ENCODE assay signal across 8 mouse cellular contexts in the genomic region with DNA sequence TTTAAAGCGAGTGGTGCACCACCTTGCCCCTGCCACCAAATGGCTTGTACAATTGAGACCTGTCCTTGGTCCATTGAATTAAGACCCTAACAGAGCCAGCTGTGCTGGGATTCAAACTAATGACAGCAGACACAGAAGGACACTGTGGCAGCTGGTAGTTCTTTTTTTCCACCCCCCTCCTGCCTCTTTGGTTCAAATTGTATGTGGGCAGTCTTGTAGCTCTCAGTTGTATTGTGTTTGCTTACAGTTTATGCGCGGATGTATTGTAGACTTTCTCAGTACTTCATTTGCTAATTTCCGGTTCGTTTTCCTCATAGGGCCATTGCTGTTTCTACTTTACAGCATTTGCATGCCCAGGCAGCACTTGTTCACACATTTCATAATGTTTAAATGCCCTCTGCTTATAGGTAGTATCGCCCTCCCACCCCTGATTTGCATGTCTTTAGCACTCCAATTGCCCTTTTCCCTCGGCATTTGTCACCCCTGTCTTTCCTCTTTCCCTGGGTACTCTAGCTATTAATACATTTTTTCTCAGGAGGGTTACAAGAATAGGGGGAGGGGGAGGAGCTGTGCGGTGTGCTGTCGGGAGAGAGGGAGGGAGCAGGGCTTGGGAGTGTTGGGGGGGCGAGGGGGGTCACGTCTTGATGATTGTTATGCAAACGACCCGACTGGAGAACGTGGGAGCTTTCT. TPM values are rescaled to one million over a fixed set of nuclear protein-coding genes. Genes with fewer than 3 reads are reported as not detected.
DNase-seq lines count a peak whose midpoint lies in the region; ATAC-seq lines count a peak whose summit lies in the region.

No protein-coding gene starts in this region.

- no peak for DNase-seq in kidney, adult 8-10 months
- peak; percentile 30 for DNase-seq in cerebellum, adult 11 months
- DNase-seq in forelimb bud, embryonic 11.5 days (ENCODE audit: low read depth, low spot score): peak; percentile 23
- DNase-seq in midbrain, embryonic 11.5 days (ENCODE audit: low spot score, missing footprints): peak; percentile 96
- no peak for DNase-seq in spleen, adult 12 weeks (ENCODE audit: low spot score)
- DNase-seq in spleen, postnatal 14 days (ENCODE audit: low spot score in 2 of 2): no peak

- H3K9me3 ChIP-seq in kidney, embryonic 15.5 days (replicated peaks): no peaks in the 10 kb centered on the region
- no peaks in the 10 kb centered on the region for H3K9me3 ChIP-seq in intestine, embryonic 16.5 days (ENCODE audit: control insufficient read depth, low read length)
- no peaks in the 10 kb centered on the region for H3K9me3 ChIP-seq in midbrain, embryonic 11.5 days (ENCODE audit: control insufficient read depth, low read length)

- ATAC-seq in kidney, embryonic 15.5 days (replicated peaks; ENCODE audit: low FRiP score): no peak
- no peak for ATAC-seq in intestine, embryonic 16.5 days
- peak; percentile 60 for ATAC-seq in midbrain, embryonic 11.5 days (ENCODE audit: low FRiP score)

- H3K4me3 ChIP-seq in kidney, embryonic 15.5 days (replicated peaks): peak overlapping the region; percentile 70
- peak overlapping the region; percentile 71 for H3K4me3 ChIP-seq in intestine, embryonic 16.5 days (ENCODE audit: low read length)
- peak overlapping the region; percentile 56 for H3K4me3 ChIP-seq in midbrain, embryonic 11.5 days (ENCODE audit: low read depth, low read length)

- peak overlapping the region; percentile 95 for H3K27ac ChIP-seq in kidney, embryonic 15.5 days
- H3K27ac ChIP-seq in intestine, embryonic 16.5 days (ENCODE audit: low read length): peak overlapping the region; percentile 15; the same call in 1 of the 2 replicates
- H3K27ac ChIP-seq in midbrain, embryonic 11.5 days (ENCODE audit: low read depth, low read length): peak overlapping the region; percentile 96

- H3K4me2 ChIP-seq in kidney, embryonic 15.5 days: peak overlapping the region; percentile 94
- H3K4me2 ChIP-seq in intestine, embryonic 16.5 days (ENCODE audit: low read depth, low read length): peak overlapping the region; percentile 86
- peak overlapping the region; percentile 78 for H3K4me2 ChIP-seq in midbrain, embryonic 11.5 days

- H3K36me3 ChIP-seq in kidney, embryonic 15.5 days: no peaks in the 10 kb centered on the region
- no peaks in the 10 kb centered on the region for H3K36me3 ChIP-seq in intestine, embryonic 16.5 days (ENCODE audit: control insufficient read depth, insufficient read depth, low read length)
- H3K36me3 ChIP-seq in midbrain, embryonic 11.5 days (ENCODE audit: control insufficient read depth, insufficient read depth, low read length): peaks cover 3% of the 10 kb centered on the region; the same call in 1 of the 2 replicates

- H3K4me1 ChIP-seq in kidney, embryonic 15.5 days: peaks cover 29% of the 10 kb centered on the region
- peaks cover 13% of the 10 kb centered on the region for H3K4me1 ChIP-seq in intestine, embryonic 16.5 days (ENCODE audit: control insufficient read depth, insufficient read depth, low read length)
- H3K4me1 ChIP-seq in midbrain, embryonic 11.5 days (ENCODE audit: control insufficient read depth, insufficient read depth, low read length): peaks cover 23% of the 10 kb centered on the region

- WGBS in kidney, embryonic 15.5 days: 2% methylated on average over 14 of the region's 14 CpGs
- 4% methylated on average over 14 of the region's 14 CpGs for WGBS in intestine, embryonic 16.5 days
- WGBS in midbrain, embryonic 11.5 days: under 1% methylated on average over 14 of the region's 14 CpGs

- peak overlapping the region; percentile 63; the same call in 1 of the 2 replicates for H3K9ac ChIP-seq in kidney, embryonic 15.5 days
- peak overlapping the region; percentile 75; the same call in 1 of the 2 replicates for H3K9ac ChIP-seq in intestine, embryonic 16.5 days (ENCODE audit: low read depth, low read length)
- peak overlapping the region; percentile 76 for H3K9ac ChIP-seq in midbrain, embryonic 11.5 days (ENCODE audit: low read length)

- H3K27me3 ChIP-seq in kidney, embryonic 15.5 days: no peaks in the 10 kb centered on the region
- H3K27me3 ChIP-seq in intestine, embryonic 16.5 days (replicated peaks; ENCODE audit: control insufficient read depth, insufficient read depth, low read length): no peaks in the 10 kb centered on the region
- H3K27me3 ChIP-seq in midbrain, embryonic 11.5 days (ENCODE audit: control insufficient read depth, insufficient read depth, low read length): no peaks in the 10 kb centered on the region

RNA-seq across cellular contexts. Expression of a gene that starts 2.5 kb away (rescaled TPM):
- polyA plus RNA-seq in kidney, embryonic 15.5 days (2015; fragmentation: Nextera tagmentation; extraction: Ambion mirVana): 5.5 and 6.5 TPM in 2 replicates
- polyA plus RNA-seq in intestine, embryonic 16.5 days (2015; fragmentation: Nextera tagmentation; extraction: Ambion mirVana): 2.3 and 2.4 TPM in 2 replicates
- polyA plus RNA-seq in midbrain, embryonic 11.5 days (2014; fragmentation: Nextera tagmentation; extraction: Ambion mirVana): 35.6 and 37.3 TPM in 2 replicates

Comparison
In these comparisons a context has a peak if more than half of its experiments do, and no peak if none do; other contexts are left out.
1. H3K27ac ChIP-seq: peak in every context shown above with its lines; median percentile 96 in midbrain, embryonic 11.5 days; 95 in kidney, embryonic 15.5 days; 15 in intestine, embryonic 16.5 days.
2. DNase-seq: peak in cerebellum, adult 11 months (single experiment), forelimb bud, embryonic 11.5 days (single experiment) and midbrain, embryonic 11.5 days (single experiment); none in kidney, adult 8-10 months (0 of 2), spleen, adult 12 weeks (single experiment) and spleen, postnatal 14 days (0 of 2).
3. Peak in every context shown above with its lines, with median percentiles within 50 percentile points of each other: H3K4me2 ChIP-seq, H3K4me3 ChIP-seq and H3K9ac ChIP-seq.